Mouse (Mus musculus) intestine, embryonic 16.5 days (tissue): ENCODE data around the gene Lrp11. TPM values are rescaled to one million over a fixed set of nuclear protein-coding genes. Genes with fewer than 3 reads are reported as not detected.

ENCODE experiments used
- polyA plus RNA-seq: library from polyadenylated mRNA; unstranded; fragments of >200 nt; fragmentation: Nextera tagmentation; extraction: Ambion mirVana; gene quantifications from 2 replicates; pipeline ENCODE4 v1.2.1, GENCODE M21; 2015

Lrp11 gene
- polyA plus RNA-seq, 1 experiment from 2014 or later, result 3.1 TPM

Other genes with a start within 250 kb of the Lrp11 start
- 3.0 and 3.3 TPM in 2 replicates for gene Ulbp1, start 116.2 kb upstream of the Lrp11 start, polyA plus RNA-seq
- gene Nup43, start 77.7 kb downstream of the Lrp11 start, polyA plus RNA-seq, result 36.9 and 39.5 TPM in 2 replicates
- 105 and 112 TPM in 2 replicates for gene Pcmt1, start 91.3 kb downstream of the Lrp11 start, polyA plus RNA-seq
- gene Lats1, start 91.4 kb downstream of the Lrp11 start, polyA plus RNA-seq, result 5.7 and 7.3 TPM in 2 replicates
- 54.2 and 60.4 TPM in 2 replicates for gene Katna1, start 136.2 kb downstream of the Lrp11 start, polyA plus RNA-seq
- gene Ginm1, start 203.0 kb downstream of the Lrp11 start, polyA plus RNA-seq, result 70.3 and 71.2 TPM in 2 replicates
- 24.9 and 28.1 TPM in 2 replicates for gene Ppil4, start 203.1 kb downstream of the Lrp11 start, polyA plus RNA-seq
- gene Zc3h12d, start 242.7 kb downstream of the Lrp11 start, polyA plus RNA-seq, result 0.67 and 0.78 TPM in 2 replicates